Mouse (Mus musculus) gastrocnemius, postnatal 36 days (tissue): ENCODE measurements around the gene Slc44a5. TPM values are rescaled to one million over a fixed set of nuclear protein-coding genes. Genes with fewer than 3 reads are reported as not detected.

Experiments
- DNase-seq, 2 experiments: peaks; one replicate each; pipeline ENCODE4 v3.0.0; 2022
- intact Hi-C: fragments of 180-260 bp; cut with DNase I; formaldehyde crosslinking; loops from one replicate; pipeline ENCODE4 v1.15.1; 2025
- total RNA-seq, 2 experiments: library from RNA; stranded (reverse); gene quantifications; 2 replicates each; pipeline ENCODE4 v1.2.3; 2021

Gene Slc44a5
- total RNA-seq, 2 experiments from 2014 or later = 0.05 to 0.10 TPM

DNA sequence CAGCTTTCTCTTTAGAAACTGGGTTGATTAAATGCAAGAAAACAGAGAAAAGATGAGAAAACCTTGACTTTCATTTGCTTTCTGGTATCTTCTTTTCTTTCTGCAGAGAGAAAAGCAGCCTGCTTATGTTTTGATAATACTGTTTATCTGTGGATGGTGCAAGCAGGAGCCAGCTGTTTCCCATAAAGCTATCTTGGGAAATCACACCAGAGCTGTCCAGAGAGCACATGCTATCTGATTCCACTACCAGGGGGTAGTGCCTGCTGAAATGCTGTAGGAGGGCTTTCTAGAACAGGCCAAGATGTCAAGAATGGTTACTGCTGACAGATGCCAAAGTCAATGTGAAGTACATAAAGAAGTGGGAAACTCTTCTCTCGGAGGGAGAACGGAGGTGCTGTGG, 314.0 kb downstream of the Slc44a5 start:
- DNase-seq = no peak

DNA sequence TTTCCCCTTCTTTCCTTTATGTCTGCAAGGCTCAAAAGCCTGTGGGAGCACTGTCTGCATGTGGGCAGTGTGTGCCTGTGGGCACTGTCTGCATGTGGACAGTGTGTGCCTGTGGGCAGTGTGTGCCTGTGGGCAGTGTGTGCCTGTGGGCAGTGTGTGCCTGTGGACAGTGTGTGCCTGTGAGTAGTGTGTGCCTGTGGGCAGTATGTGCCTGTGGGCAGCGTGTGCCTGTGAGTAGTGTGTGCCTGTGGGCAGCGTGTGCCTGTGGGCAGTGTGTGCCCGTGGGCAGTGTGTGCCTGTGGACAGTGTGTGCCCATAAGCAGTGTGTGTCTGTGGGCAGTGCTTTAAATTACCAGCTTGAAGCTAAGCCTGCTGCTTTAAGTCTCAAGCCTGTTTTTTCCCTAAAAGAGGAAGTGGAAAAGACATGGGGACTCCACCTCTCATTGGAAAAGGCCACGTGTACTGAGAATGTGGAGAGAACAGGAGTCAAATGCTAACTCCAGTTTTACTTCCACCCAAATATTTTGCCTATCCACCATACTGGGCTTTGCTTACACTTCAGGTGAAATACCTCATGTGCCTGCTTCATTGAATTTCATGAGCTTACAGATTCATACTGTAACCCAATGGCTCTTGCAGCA, 315.3 kb downstream of the Slc44a5 start:
- DNase-seq = no peak
- intact Hi-C loops = no loop called here

More for the DNA sequence above, 314.0 kb downstream of the Slc44a5 start:
- intact Hi-C loops = no loop called here

DNA sequence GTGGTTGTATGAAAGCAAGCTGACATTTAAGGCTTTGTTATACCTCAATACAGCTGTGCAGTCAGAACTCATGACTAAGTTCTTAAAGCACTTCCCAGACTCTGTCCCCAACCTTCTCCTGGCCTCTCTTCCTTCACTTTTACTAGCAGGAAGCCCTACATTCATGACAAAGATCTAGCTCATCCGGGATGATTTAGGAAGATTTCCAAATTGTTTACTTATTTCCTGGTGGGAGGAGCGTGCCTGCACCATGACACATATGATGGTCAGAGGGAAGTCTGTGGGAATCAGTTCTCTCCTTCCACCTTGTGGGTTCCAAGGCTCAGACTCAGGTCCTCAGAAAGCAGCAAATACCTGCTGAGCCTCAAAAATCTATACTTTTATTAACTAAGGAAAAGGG, 317.1 kb downstream of the Slc44a5 start:
- intact Hi-C loops = no loop called here
- no peak for DNase-seq

DNA sequence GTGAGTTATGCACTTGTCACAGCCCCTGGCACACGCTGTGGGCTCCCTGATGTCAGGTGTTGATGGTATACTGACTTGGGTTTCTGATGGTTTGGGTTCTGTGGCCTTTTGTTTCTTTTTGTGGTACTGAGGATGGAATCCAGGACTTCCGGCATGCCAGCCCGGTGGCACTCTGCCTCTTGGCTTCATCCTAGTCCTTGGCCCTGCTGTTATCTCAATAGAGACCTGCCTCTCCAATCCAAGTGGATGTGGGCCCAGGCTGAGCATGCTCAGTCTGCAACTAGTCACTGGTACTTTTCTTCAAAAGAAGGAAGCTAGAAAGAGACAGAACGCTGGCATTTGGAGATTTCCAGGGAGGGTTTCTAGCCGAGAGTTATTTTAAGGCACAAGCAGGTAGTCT, 318.9 kb downstream of the Slc44a5 start:
- intact Hi-C loops = no loop called here
- DNase-seq = no peak

DNA sequence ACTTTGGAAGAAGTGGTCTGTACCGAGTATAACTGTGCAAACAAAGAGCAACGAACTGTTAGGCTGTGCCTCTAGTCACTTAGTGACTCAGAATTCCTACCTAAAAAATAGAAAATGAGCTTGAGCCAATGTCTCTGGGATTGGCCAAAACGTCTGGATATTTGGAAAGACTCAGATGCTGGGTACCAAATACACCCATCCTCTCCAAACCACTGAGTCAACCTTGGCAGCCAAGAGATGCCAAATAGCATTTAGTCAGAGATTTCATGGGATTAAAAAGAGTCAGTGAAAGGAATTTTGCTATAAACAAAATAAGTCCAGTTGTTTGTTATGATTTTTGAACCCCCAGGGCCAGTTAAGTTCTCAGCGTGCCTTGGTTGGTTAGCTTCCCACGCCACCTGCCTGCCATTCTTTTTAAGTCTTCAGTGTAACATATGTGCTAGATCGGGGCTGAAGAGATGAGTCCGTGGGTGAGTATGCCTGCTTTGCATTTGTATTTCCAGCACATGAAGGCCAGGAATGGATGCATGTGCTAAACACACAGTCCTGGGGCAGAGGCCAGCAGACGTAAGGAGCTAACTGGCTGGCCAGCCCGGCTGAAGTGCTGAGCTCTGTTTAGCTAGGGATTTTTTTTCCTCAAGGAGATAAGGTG, 320.7 kb downstream of the Slc44a5 start:
- DNase-seq = no peak
- intact Hi-C loops = no loop called here

DNA sequence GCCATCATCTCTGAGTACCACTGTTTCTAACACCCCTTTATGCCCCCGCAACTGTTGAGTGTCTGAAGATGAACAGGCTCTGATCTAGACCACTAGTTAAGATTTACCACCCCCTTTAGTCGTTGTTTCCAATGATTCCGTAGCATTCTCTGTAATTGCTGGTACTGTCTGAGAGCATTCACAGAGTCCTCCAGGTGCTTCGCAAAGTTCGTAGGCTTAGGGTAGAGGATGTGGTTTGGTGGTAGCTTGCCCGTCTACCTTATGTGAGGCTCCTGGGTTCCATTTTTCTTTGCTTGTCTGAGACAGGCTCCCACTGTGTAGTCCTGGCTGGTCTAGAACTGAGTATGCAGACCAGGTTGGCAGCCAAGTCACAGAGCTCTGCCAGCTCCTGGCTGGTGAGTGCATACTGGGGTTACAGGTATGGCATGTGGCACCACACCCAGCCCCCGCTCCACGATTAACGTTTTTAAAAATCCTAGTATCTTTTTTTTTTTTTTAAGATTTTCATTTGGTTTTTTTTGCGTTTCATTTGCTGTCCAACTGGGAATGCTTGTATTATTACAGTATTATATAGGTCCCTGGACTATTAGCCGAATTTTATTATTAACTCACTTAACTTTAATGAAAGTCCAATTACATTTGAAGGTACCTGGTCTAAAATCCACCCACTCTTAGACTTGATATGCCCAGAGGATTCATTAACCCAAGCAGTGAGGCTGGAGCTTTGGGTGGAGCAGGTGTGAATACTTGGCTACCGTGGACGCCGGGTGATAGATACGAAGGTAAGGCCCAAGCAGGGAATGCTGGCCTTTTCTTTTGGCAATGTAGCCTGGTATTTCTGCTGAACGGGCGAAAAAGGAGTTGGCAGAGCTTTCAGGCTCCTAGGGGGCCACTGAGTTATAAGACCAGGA, 321.9 kb downstream of the Slc44a5 start:
- no peak for DNase-seq
- intact Hi-C loops = no loop called here

DNA sequence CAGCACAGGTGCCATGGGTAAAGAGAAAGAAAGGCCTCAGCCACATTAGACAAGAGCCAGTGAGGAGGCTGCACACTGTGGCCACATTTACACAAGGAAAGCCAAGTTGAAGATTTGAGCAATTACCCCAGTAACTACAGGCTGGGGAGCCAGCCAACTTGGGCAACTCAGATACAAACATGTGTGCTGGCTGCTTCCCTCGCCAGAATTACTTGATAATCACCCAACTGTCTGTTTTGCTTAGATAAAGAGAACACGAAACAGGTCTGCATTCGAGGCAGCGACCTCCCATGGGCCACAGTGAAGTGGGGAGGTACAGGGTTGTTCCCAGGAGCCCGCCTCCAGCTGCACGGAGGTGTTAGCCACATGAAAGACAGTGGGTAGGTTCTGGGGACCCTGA, 324.3 kb downstream of the Slc44a5 start:
- DNase-seq = no peak
- intact Hi-C loops = no loop called here

DNA sequence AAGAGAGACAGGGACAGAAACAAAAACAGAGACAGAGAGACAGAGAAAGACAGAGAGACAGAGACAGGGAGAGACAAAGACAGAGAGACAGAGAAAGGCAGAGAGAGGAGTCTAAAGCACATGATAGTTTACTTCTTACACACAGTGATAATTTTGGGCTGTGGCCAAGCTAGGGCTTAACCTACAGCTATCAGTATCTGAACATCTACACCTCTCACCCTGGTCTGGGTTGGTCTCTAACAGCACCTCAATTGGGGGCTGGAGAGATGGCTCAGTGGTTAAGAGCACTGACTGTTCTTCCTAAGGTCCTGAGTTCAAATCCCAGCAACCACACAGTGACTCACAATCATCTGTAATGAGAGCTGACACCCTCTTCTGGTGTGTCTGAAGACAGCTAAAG, 325.3 kb downstream of the Slc44a5 start:
- intact Hi-C loops = no loop called here

DNA sequence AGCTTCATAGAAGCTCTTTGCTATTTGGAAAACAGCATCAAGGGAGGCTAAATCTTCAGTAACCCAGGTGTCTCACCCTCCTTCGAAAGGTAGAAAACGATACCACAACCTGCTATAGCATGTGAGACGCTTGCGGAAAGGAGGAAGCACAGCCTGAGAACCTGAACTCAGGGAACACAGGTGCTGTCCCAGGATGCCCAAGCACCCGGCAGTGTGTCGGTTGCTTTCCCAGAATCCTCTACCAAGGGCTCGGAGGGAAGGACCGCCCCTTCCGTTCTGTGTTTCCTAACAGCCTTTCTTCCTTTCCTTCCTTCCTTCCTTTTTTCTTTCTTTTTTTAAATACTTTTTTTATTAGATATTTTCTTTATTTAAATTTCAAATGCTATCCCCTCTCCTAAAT, 326.8 kb downstream of the Slc44a5 start:
- DNase-seq = no peak
- intact Hi-C loops = no loop called here

More for the DNA sequence above, 325.3 kb downstream of the Slc44a5 start:
- DNase-seq = no peak

DNA sequence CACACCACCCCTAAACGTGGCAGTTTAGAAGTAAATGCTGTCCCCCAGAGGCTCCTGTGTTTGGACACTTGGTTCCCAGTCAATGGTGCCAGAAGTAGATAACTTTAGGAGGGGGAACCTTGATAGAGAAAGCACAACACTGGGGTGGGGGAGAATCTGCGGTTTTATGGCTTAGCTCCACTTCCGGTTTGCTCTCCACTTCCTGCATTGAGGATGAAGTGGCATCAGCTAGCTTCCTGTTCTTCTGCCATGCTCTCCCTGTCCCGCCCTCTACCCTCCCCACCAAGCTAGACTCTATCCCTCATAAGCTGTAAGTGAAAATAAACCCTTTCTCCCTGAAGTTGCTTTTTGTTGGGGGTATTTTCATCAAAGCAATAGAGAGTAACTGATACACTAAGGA, 327.9 kb downstream of the Slc44a5 start:
- intact Hi-C loops = no loop called here

DNA sequence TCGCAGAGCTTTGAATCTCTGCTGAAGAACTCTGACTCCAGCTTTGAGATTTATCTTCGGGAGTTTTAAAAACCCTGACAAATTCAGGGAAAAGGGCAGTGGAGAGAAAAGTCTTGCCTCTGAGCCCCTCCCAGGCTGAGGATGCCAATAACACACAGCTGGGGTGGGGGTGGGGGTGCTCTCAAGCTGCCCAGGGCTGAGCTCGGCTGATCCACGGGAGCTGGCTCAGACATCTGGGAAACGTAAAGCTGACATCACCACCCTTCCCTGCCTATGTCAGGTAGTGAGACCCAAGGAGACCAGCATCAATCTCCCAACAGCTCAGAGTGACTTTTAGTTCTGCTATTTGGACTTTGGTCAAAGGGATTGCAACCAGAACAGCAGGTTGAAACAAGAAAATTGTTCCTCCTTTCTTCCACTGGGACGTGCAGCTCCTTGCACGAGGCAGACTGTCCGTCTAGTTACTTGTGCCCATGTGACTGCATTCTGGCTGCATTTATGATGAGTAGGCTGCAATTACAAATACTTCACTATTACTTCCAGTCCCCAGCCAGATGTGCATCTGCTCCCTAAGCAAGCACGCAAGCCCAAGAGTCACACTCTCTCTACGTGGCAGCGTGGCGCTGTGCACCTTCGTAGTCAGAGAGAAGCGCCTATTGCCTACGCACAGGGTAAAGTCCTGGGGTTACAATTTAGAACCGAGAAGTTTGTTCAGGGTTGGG, 332.1 kb downstream of the Slc44a5 start:
- intact Hi-C loops = no loop called here
- DNase-seq = no peak

More for the DNA sequence above, 327.9 kb downstream of the Slc44a5 start:
- DNase-seq = no peak

DNA sequence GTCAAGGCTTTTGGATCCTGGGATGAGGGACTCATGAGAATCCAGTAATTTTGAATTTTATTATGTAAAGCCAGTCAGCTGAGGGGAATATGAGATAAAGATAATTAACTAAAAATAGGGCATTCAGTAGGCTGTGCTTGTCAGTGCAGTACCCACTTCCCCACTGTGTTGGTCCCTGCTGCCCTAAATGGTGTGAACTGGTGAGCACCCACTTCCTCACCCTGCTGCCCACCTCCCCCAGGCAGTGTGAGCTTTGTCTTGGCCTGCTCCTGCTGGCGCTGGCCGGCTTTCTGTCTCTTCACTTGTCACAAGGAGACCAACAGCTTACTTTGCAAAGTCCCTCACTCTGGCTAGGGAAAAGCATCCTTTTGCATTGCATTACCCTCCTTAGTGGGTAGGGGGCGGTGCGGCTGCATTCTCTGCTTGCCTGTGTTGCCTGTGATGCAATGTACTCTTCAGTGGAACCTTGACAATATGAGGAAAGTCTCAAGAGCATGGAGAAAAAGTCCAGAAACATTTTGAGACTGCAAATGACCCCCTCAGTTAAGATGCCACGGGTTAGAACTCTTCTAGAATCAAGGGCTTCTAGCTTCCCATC, 344.5 kb downstream of the Slc44a5 start:
- no peak for DNase-seq
- intact Hi-C loops = no loop called here

Other genes with a start within 250 kb of the Slc44a5 start
- 1 to 10 TPM; 1.0 to 4.0 TPM for gene St6galnac3, start 248.3 kb upstream of the Slc44a5 start, total RNA-seq
- not detected for gene Asb17, start 129.2 kb upstream of the Slc44a5 start, total RNA-seq
- gene Msh4, start 67.3 kb upstream of the Slc44a5 start, total RNA-seq = not detected
- 10 to 100 TPM; 60.2 to 63.7 TPM for gene Rabggtb, start 60.4 kb upstream of the Slc44a5 start, total RNA-seq
- gene Acadm, start 28.8 kb upstream of the Slc44a5 start, total RNA-seq = 100 to 1,000 TPM; 302 to 349 TPM